Mouse (Mus musculus): Measurements from ENCODE around the gene Gm21732. TPM values are rescaled to one million over a fixed set of nuclear protein-coding genes. Genes with fewer than 3 reads are reported as not detected.
"Not testable (repeated sequence)": the region's sequence is repeated elsewhere in the genome, so short reads cannot be mapped to it uniquely, and the experiment has no call there.

Gm21732 gene
- polyA plus RNA-seq (2015; fragmentation: Nextera tagmentation; extraction: Ambion mirVana): not detected in 2 replicates

DNA sequence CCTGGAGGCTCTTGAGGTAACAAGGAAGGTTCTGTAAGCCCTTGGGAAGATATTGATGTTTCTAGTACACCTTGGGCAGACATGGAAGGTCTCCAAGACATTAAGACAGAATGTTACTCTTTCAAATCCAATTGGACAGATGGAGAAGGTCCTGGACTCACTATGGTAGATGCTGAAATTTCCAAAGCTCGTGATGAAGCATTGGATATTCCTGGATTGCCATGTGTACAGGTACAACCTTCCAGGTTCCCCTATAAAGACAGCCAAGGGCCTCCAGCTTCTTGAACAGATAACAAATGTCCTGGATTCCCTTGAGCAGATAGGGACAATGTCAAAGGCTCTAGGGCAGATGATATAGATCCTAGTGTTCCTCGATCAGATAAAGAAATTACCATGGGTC is at the start of gene Gm21732:
TSS of gene Gm21732 (minus strand) at position 101 of the 400 bp plus-strand sequence.
- H3K36me3 ChIP-seq; H3K4me3 ChIP-seq; H3K27ac ChIP-seq (replicated peaks); H3K27me3 ChIP-seq (replicated peaks); H3K9ac ChIP-seq; H3K4me1 ChIP-seq; H3K4me2 ChIP-seq; H3K9me3 ChIP-seq; ATAC-seq (ENCODE audit: extremely low read depth, insufficient number of reproducible peaks, low FRiP score, low TSS enrichment): not testable (repeated sequence)
- no CpG with 5 or more reads among the region's 2 CpGs for WGBS

Other genes with a start within 250 kb of the Gm21732 start
- not detected in 2 replicates for gene Gm20897, start 73.5 kb downstream of the Gm21732 start, polyA plus RNA-seq (2015; fragmentation: Nextera tagmentation; extraction: Ambion mirVana)